Mouse (Mus musculus) heart, postnatal 0 days (tissue): ENCODE measurements at regions not wholly inside any gene's neighbourhood (a gene's known extent, or its start where the extent isn't known, plus 50 kb on each side); places are given as distances from the start of the nearest gene placed in this dataset.

Source experiments
- CTCF ChIP-seq: IDR thresholded peaks from 2 replicates; pipeline ENCODE4 v1.5.1; 2016; ENCODE audit warnings: antibody characterized with exemption, control low read depth, low read depth
- EP300 ChIP-seq: IDR thresholded peaks from 2 replicates; pipeline ENCODE4 v1.6.1; 2016; ENCODE audit warnings: antibody characterized with exemption, low read depth

- TF ChIP-seq CTCF, result no peak
- TF ChIP-seq EP300, result no peak
Observed at GRCm38 (mm10) chr11:48398032-48398431, 402.1 kb upstream of the Rack1 start.
